Mouse (Mus musculus) urinary bladder, postnatal 25 days (tissue): ENCODE data around the gene Slc44a2.
"Not testable (repeated sequence)": the region's sequence is repeated elsewhere in the genome, so short reads cannot be mapped to it uniquely, and the experiment has no call there.

ENCODE experiments used
- DNase-seq: peaks from one replicate; pipeline ENCODE4 v3.0.0; 2022; ENCODE audit warnings: low spot score

Gene Slc44a2

GRCm38 (mm10) chr9:21320619-21321512, at the start of gene Slc44a2:
TSS of gene Slc44a2 (plus strand) at chr9:21320698.
- DNase-seq = peak; percentile 88

- DNase-seq = no peak
These were observed 48.1 kb upstream of the Slc44a2 start for GRCm38 (mm10) chr9:21272391-21272790.

- no peak for DNase-seq
These were observed 47.4 kb upstream of the Slc44a2 start for GRCm38 (mm10) chr9:21273094-21273493.

GRCm38 (mm10) chr9:21273520-21274228, 46.8 kb upstream of the Slc44a2 start:
- no peak for DNase-seq

- no peak for DNase-seq
These were observed 46.2 kb upstream of the Slc44a2 start for GRCm38 (mm10) chr9:21274336-21274735.

- no peak for DNase-seq
These were observed 45.3 kb upstream of the Slc44a2 start for GRCm38 (mm10) chr9:21275013-21275710.

- DNase-seq = no peak
These were observed 44.8 kb upstream of the Slc44a2 start for GRCm38 (mm10) chr9:21275727-21276126.

- no peak for DNase-seq
These were observed 44.2 kb upstream of the Slc44a2 start for GRCm38 (mm10) chr9:21276307-21276706.

GRCm38 (mm10) chr9:21277776-21278175, 42.7 kb upstream of the Slc44a2 start:
- no peak for DNase-seq

GRCm38 (mm10) chr9:21283591-21283990, 36.9 kb upstream of the Slc44a2 start:
- no peak for DNase-seq

GRCm38 (mm10) chr9:21283994-21284393, 36.5 kb upstream of the Slc44a2 start:
- no peak for DNase-seq

- DNase-seq = no peak
These were observed 33.7 kb upstream of the Slc44a2 start for GRCm38 (mm10) chr9:21286753-21287152.

GRCm38 (mm10) chr9:21287571-21288402, 32.7 kb upstream of the Slc44a2 start, which contains the start of gene Kri1:
TSS of gene Kri1 (minus strand) at chr9:21287969.
- peak; percentile 96 for DNase-seq

GRCm38 (mm10) chr9:21288404-21289336, 31.8 kb upstream of the Slc44a2 start:
- DNase-seq = no peak

- DNase-seq = no peak
These were observed 31.2 kb upstream of the Slc44a2 start for GRCm38 (mm10) chr9:21289337-21289671.

GRCm38 (mm10) chr9:21290589-21290988, 29.9 kb upstream of the Slc44a2 start:
- DNase-seq = peak; percentile 25

- DNase-seq = peak; percentile 97
These were observed 29.3 kb upstream of the Slc44a2 start, which contains the start of gene Cdkn2d for GRCm38 (mm10) chr9:21291022-21291787. TSS of gene Cdkn2d (minus strand) at chr9:21291407.

GRCm38 (mm10) chr9:21291868-21292267, 28.6 kb upstream of the Slc44a2 start:
- not testable (repeated sequence) for DNase-seq

GRCm38 (mm10) chr9:21292271-21292670, 28.2 kb upstream of the Slc44a2 start:
- no peak for DNase-seq

GRCm38 (mm10) chr9:21299014-21299413, 21.5 kb upstream of the Slc44a2 start:
- no peak for DNase-seq
